Mouse (Mus musculus) kidney, postnatal 36 days (tissue): ENCODE measurements around the gene Kpna1.
"Not testable (repeated sequence)": the region's sequence is repeated elsewhere in the genome, so short reads cannot be mapped to it uniquely, and the experiment has no call there.

Experiments
- DNase-seq, 2 experiments: peaks; one replicate each; pipeline ENCODE4 v3.0.0; 2021 to 2022; ENCODE audit warnings: mixed read lengths in 2 of 2

Gene Kpna1

DNA sequence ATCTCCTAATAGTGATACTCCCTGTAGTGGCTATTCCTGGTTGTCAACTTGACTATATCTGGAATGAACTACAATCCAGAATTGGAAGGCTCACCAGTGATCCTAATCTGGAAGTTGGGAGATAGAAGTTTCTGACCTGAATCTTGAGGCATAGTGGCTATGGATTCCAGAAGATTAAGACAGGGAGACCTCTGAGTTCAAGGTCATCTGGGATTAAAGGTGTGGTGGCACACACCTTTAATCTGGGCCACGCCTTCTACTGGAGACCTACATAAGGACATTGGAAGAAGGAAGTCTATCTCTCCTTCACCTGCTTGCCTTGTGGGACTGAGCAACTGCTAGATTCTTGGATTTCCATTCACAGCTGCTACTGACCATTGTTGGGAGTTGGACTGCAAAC, at the start of gene Kpna1:
Kpna1 (plus strand) TSS at position 301 of the 400 bp plus-strand sequence.
- not testable (repeated sequence) for DNase-seq

DNA sequence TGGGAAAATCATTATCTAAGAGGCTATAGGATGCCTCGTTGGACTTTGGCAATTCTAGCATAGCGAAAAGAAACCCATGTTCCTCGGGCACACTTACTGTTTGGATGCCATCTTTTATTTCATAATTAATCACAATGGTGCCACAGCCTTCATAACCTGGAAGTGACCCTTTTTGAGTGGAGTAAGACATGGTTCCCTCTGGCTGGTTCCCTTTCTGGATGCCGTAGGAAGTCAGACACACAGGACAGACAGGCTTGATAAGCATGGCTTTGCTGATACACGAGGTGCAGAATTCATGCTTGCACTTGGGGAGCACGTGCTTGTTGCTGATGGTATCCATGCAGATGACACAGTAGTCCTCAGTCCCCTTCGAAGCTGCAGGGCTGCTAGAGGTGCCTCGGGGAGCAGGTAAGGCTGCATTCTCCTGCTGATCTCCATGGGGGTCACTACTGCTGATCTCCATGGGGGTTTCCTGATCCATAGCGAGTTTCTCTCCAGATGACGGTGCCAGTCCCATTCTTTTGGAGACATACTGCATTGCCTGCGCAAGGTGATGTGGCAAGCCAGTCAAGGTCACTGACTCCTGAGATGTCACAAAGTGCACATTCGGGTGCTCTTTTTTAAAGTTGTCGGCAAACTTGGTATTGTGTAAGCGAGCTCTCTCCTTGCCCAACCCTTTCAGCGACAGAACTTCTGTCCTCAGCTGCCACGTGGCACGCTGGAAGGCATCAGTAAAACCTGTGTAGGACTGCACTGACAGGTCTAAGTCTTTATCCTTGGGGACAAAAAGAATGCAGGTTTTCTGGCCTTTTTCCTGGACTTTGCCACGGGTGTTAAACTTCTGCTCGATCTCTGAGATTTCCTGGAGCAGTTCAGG, 46.1 kb upstream of the Kpna1 start:
- no peak for DNase-seq

GRCm38 (mm10) chr16:35933181-35933580, 45.4 kb upstream of the Kpna1 start:
- no peak for DNase-seq

DNA sequence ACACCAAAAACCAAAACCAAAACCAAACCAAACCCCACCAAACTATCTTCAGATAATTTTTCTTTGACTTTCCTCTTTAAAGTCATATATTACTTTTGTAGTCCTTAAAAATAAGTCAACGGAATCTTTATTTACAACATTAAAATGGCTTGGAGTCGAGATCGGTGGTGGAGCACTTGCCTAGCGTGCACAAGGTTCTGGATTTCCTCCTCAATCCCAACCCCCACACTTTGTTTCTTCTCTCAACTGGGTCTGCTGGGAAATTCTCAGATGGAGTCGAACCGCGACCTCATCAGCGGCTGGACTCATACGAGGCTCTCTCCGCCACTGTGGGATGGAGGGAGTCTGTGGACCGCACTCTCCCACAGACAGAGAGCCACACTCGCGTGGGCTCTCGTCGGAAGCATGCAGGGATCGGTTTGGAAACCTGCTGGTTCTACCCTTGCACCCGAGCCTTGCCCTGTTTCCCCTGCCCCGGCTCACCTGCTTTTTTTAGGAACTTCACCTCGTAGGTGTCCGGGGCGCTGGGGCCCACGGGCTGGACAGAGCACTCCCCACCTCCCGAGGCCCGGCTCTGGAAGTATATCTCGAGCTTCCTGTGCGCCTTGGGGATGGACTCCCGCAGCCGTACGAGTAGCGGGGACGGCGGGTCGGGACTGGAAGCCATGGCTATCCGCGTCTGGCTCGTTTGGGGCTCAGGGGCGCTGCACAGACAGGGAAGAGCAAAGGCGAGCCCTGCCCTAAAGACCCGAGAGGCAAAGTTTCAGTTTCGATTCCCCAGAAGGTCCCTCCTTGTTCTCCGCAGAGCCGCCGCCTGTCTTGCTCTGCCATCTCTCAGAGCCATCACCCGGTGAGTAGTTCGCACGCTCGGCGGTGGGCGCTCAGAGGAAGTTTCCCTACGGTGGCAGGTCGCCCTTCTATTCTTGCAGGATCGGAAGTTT, 40.1 kb upstream of the Kpna1 start, which contains the start of the genes Parp9 and Dtx3l:
Parp9 (plus strand) TSS at position 260 of the 941 bp plus-strand sequence.
Dtx3l (minus strand) TSS at position 941 of the 941 bp plus-strand sequence.
- peak; percentile 60 to 73 for DNase-seq

DNA sequence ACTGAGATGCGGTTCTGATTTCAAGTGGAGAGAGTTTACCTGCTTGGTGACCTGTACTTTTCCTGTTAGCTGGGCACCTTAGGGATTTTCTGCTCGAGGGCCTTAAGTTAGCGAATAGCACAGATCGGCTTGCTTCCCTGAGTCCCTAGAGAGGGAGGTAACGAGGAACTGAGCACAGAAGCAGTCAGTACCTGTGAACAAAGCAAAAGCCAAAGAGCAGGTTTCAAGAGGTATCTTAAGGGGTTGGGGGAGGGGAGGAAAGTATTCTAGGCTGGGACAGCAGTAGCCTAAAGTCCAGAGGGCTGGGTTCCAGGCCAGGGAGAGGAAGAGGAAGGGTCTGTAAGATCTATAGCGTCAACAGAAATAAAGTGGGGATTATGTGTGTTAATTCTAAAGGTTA, 39.3 kb upstream of the Kpna1 start:
- DNase-seq = peak; percentile 39 to 53

DNA sequence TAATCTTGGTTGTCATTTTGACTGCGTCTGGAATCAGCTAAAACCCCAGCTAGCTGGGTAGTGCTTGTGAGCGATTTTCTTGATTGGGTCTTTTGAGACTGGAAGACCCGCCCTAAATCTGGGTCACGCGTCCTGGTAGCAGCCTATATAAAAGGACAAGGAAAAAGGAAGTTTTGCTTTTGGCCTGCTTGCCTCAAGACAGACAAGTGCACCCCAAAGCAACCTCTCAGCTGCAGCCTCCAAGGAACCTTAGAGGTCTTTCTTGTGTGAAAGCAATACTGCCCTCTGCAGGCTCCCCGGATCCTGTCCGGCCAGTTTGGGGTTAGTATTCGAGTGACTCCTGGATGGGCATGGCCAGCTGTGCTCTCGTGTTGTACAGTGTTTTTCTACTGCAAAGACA, 38.9 kb upstream of the Kpna1 start:
- peak; percentile 92 to 94 for DNase-seq

DNA sequence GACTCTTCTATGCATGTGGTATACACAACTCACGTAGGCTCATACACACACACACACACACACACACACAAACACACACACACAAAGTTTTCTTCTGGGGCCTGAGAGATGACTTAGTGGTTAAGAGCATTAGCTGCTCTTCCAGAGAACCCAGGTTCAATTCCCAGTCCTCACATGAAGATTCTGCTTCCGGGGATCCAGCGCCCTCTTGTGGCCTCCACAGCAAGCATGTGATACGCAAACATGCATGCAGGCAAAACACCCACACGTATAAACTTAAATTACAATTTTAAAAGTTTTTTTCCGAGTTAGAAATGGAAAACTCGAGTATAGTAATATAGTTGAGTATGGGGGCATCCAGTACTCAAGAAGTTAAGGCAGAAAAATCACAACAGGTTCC, 37.2 kb upstream of the Kpna1 start:
- DNase-seq = peak; percentile 39 to 76

GRCm38 (mm10) chr16:35949264-35949663, 29.3 kb upstream of the Kpna1 start:
- DNase-seq = peak in 1 of 2 experiments; percentile 6

GRCm38 (mm10) chr16:35951216-35951615, 27.3 kb upstream of the Kpna1 start:
- DNase-seq = no peak

DNA sequence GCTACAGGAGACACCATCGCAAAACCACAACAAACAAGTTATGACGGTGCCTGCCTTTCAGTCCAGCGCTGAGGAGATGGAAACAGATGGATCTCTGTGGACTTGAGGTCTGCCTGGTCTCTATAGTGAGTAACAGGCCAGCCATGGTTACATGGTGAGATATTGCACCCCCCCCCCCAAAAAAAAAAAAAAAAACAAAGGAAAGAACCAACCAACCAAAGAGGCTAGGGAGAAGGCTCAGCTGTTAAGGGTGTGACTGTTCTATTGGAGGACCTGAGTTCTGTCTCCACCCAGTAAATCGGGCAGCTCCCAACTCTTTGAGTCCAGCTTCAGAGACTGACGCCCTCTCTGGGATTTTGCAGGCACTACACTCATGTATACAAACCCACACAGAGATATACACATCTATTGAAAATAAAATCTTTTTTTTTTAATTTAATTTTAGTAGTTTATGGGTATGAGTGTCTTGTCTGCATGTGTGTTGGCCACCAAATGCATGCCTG, 25.9 kb upstream of the Kpna1 start:
- no peak for DNase-seq

- not testable (repeated sequence) for DNase-seq
These were observed 12.6 kb upstream of the Kpna1 start for GRCm38 (mm10) chr16:35965991-35966390.

DNA sequence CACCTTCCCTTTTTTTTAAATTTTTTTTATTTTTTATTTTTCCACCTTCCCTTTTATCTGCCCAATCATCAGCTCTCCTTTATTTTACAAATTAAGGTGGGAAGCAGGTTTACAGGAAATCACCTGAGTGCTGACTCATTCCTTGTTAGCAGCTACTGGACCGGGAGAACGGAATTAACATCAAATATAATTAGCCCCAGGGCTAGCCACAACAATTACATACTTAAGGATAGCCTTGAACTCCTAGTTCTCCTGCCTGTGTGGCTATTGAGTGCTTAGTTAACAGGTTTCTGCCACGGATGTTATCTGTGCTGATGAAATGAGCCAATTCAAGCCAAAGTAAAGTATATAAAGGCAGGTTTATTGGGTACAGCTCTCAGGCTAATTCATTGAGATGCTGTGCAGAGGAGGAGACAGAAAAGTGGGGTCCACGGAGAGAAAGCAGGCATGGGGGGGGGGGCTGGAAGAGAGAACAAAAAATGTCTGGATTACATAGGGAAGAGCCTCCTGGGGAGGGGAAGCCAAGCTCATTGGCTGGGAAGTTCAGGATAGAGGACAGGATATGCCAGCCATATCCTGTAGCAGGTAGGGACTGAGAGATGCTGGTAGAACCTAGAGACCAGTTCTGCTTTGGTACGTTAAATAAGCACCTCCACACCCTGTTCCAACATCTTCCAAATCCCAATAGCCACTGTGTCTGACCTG, 12.0 kb upstream of the Kpna1 start:
- no peak for DNase-seq

- no peak for DNase-seq
These were observed 11.2 kb upstream of the Kpna1 start for GRCm38 (mm10) chr16:35967319-35967718.

DNA sequence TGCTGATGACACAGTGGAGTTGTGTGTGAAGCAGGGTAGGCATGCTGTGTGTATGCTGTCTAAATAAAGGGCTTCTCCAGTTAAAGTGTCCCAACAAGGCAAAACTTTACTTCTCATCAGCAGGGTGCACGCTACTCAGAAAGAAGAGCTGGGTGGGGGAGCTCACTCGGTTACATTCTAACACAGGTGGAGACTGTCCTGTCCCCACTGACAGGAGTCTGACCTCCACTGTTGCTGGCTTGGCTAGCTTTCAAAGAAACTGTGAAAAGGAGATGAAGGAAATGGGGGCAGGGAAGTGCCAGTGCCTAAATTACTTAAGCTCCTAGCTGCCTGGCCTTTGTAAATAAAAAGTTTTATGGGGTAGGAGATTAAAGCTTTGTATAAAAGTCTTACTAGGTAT, 10.4 kb upstream of the Kpna1 start:
- no peak for DNase-seq

GRCm38 (mm10) chr16:35974021-35974420, 4.5 kb upstream of the Kpna1 start:
- DNase-seq = no peak

- DNase-seq = peak; percentile 99 to 100
These were observed 2.8 kb downstream of the Kpna1 start for GRCm38 (mm10) chr16:35981363-35981821.

DNA sequence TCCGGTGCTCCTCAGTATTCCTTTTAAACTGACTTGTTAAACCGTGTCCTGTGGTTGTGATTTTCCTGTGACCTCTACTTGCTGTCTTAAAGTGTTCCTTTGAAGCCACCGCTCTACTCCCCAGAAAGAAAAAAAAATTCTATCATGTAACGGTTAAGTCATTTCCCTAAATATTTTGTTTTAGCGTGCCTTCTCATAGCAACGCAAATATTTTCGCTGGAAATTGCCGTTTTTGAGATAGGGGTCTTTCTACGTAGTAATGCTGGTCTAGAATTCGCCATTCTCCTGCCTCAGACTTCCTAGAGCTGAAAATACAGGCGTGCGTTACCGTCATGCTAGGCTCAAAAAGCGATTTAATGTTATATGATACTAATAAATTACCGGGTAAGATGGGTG, 4.0 kb downstream of the Kpna1 start:
- no peak for DNase-seq

GRCm38 (mm10) chr16:35982902-35983516, 4.5 kb downstream of the Kpna1 start:
- peak; percentile 88 to 95 for DNase-seq

- peak; percentile 67 to 69 for DNase-seq
These were observed 5.1 kb downstream of the Kpna1 start for GRCm38 (mm10) chr16:35983517-35984101.

DNA sequence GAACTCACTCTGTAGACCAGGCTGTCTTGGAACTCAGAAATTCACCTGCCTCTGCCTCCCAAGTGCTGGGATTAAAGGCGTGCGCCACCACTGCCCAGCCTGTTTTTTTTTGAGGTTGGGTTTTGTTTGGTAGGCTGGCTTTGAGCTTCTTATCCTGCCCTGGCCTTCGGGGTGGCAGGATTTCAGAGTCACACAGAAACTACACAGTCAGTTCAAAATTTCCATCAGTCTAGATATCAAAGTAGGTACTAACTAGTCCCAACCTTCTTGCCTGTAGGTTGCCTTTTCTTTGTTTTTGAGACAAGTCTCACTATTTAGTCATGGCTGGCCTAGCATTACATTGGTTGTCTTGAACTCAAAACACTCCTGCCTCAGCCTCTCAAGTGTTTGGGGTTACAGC, 5.9 kb downstream of the Kpna1 start:
- DNase-seq = no peak

- DNase-seq = no peak
These were observed 9.4 kb downstream of the Kpna1 start for GRCm38 (mm10) chr16:35987930-35988329.
